Mouse (Mus musculus) small intestine, adult 2 months (tissue): ENCODE data around the gene Col5a3.

ENCODE experiments used
- CTCF ChIP-seq: fragments of 200-500 bp; IDR thresholded peaks from 2 replicates; pipeline ENCODE4 v1.5.1; 2012; ENCODE audit warnings: low read depth, mild to moderate bottlenecking, control low read depth, inconsistent platforms, low read length, moderate library complexity, mixed read lengths; ENCODE audit not compliant: insufficient replicate concordance, insufficient read length; ENCODE audit errors: extremely low read depth
- POLR2A ChIP-seq: fragments of 200-500 bp; IDR thresholded peaks from 2 replicates; pipeline ENCODE4 v1.6.1; 2012; ENCODE audit warnings: low read depth, mild to moderate bottlenecking, control low read depth, inconsistent platforms, low read length, moderate library complexity

DNA sequence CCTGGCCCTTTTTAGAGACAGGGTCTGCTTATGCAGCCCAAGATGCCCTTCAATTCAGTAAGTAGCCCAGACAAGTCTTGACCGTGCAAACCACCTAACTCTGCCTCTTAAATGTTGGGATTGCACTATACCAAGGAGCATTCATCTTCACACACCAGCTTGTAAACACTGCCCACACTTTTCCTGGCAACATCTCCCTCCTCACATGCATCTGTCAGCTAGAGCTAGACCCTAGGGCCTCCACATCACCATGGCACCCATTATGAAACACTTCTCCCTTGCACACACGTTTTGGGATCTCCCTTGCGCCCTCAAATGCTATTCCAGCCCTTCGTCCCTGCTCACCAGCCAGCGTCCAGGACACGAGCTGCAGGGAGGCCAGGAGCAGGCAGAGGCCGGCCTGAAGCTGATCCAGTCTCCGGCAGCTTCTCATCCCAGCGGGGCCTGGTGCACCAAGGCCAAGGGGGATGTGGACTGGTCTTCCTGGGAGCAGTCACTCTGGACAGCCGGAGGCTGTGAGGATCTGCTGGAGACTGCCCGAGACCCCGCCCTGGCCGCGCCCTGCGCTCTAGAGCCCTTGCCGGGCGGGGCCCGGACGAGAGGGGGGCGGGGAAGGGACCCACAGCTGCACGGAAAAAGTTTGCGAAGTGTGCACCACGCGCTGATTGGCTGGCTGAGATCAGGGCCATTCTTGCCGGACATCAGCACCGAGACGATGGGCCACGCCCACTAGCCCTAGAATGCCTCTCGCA, at the start of gene Col5a3:
- TF ChIP-seq CTCF (no peak), POLR2A (no peak)
